Mouse (Mus musculus) midbrain, embryonic 16.5 days (tissue): ENCODE results near the gene Intu. TPM values are rescaled to one million over a fixed set of nuclear protein-coding genes. Genes with fewer than 3 reads are reported as not detected.

ENCODE experiments used
- ATAC-seq: fragments of 200-750 bp; cut with Nextera tagmentation; 2 replicates; pipeline ENCODE4 v1.8.0; 2017; ENCODE audit warnings: moderate TSS enrichment
- H3K27ac ChIP-seq: fragments of 300-500 bp; sonication (generic); 2 replicates; pipeline ENCODE4 v1.5.1; 2014; ENCODE audit warnings: mild to moderate bottlenecking, low read length, mixed read lengths
- H3K27me3 ChIP-seq: fragments of 300-500 bp; sonication (generic); 2 replicates; pipeline ENCODE4 v1.6.1; 2014; ENCODE audit warnings: low read depth, low read length, mixed read lengths; ENCODE audit not compliant: control insufficient read depth, insufficient read depth
- H3K36me3 ChIP-seq: fragments of 300-500 bp; sonication (generic); 2 replicates; pipeline ENCODE4 v1.6.1; 2014; ENCODE audit warnings: mild to moderate bottlenecking, low read length, moderate library complexity, mixed read lengths; ENCODE audit not compliant: control insufficient read depth, insufficient read depth
- H3K4me1 ChIP-seq: fragments of 300-500 bp; sonication (generic); 2 replicates; pipeline ENCODE4 v1.6.1; 2014; ENCODE audit warnings: mild to moderate bottlenecking, low read length, mixed read lengths; ENCODE audit not compliant: control insufficient read depth, insufficient read depth
- H3K4me2 ChIP-seq: fragments of 300-500 bp; sonication (generic); 2 replicates; pipeline ENCODE4 v1.6.1; 2014; ENCODE audit warnings: mild to moderate bottlenecking, low read length, mixed read lengths
- H3K4me3 ChIP-seq: fragments of 300-500 bp; sonication (generic); 2 replicates; pipeline ENCODE4 v1.5.1; 2014; ENCODE audit warnings: low read depth, mild to moderate bottlenecking, low read length, moderate library complexity, mixed read lengths
- H3K9ac ChIP-seq: fragments of 300-500 bp; sonication (generic); 2 replicates; pipeline ENCODE4 v1.6.1; 2014; ENCODE audit warnings: low read depth, low read length, mixed read lengths
- H3K9me3 ChIP-seq: fragments of 300-500 bp; sonication (generic); replicated peaks from 2 replicates; pipeline ENCODE4 v1.6.1; 2014; ENCODE audit warnings: mild to moderate bottlenecking, low read length, mixed read lengths; ENCODE audit not compliant: control insufficient read depth, poor library complexity, severe bottlenecking
- WGBS: fragments of 180-500 bp; shearing (Covaris S2); extraction: QIAGEN DNeasy Blood & Tissue Kit; methylation state at CpG from one replicate; pipeline ENCODE4 v1.1.7; 2014; 5-methylcytosine and 5-hydroxymethylcytosine counted together
- polyA plus RNA-seq: library from polyadenylated mRNA; unstranded; fragments of >200 nt; fragmentation: Nextera tagmentation; extraction: Ambion mirVana; gene quantifications from 2 replicates; pipeline ENCODE4 v1.2.1, GENCODE M21; 2015

The Intu gene
- polyA plus RNA-seq, 1 experiment from 2014 or later, result 3.2 TPM

GRCm38 (mm10) chr3:40686836-40687235 lies 155.8 kb downstream of the Intu start:
- Histone ChIP-seq H3K9ac (no peak overlapping the region), H3K36me3 (peaks cover 2% of the 10 kb centered on the region; the same call in 1 of the 2 replicates), H3K9me3 (no peaks in the 10 kb centered on the region), H3K4me2 (no peak overlapping the region), H3K27me3 (no peaks in the 10 kb centered on the region), H3K27ac (no peak overlapping the region), H3K4me1 (peaks cover 12% of the 10 kb centered on the region), H3K4me3 (no peak overlapping the region)
- ATAC-seq, result peak; percentile 76
- 9% methylated on average over 9 of the region's 9 CpGs for WGBS

GRCm38 (mm10) chr3:40687588-40687987 lies 156.5 kb downstream of the Intu start:
- Histone ChIP-seq H3K4me2 (no peak overlapping the region), H3K9ac (no peak overlapping the region), H3K4me1 (peaks cover 10% of the 10 kb centered on the region), H3K36me3 (peaks cover 2% of the 10 kb centered on the region; the same call in 1 of the 2 replicates), H3K27me3 (no peaks in the 10 kb centered on the region), H3K4me3 (no peak overlapping the region), H3K27ac (no peak overlapping the region), H3K9me3 (no peaks in the 10 kb centered on the region)
- no peak for ATAC-seq
- 35% methylated on average over 3 of the region's 3 CpGs for WGBS

- 64% methylated on average over 6 of the region's 6 CpGs for WGBS
- H3K4me3 ChIP-seq, result no peak overlapping the region
- peaks cover 6% of the 10 kb centered on the region for H3K4me1 ChIP-seq
- no peak overlapping the region for H3K27ac ChIP-seq
- H3K36me3 ChIP-seq, result 0 out of 2 replicates have a peak, but pooled peaks cover 3% of the 10 kb centered on the region
- no peak overlapping the region for H3K9ac ChIP-seq
- H3K4me2 ChIP-seq, result no peak overlapping the region
- H3K9me3 ChIP-seq, result no peaks in the 10 kb centered on the region
- H3K27me3 ChIP-seq, result no peaks in the 10 kb centered on the region
- ATAC-seq, result no peak
Observed at GRCm38 (mm10) chr3:40691566-40691965, 160.5 kb downstream of the Intu start.

- H3K4me3 ChIP-seq, result no peak overlapping the region
- H3K4me1 ChIP-seq, result no peaks in the 10 kb centered on the region
- H3K4me2 ChIP-seq, result no peak overlapping the region
- H3K36me3 ChIP-seq, result 0 out of 2 replicates have a peak, but pooled peaks cover 3% of the 10 kb centered on the region
- H3K9me3 ChIP-seq, result no peaks in the 10 kb centered on the region
- 79% methylated on average over 10 of the region's 10 CpGs for WGBS
- H3K9ac ChIP-seq, result no peak overlapping the region
- no peaks in the 10 kb centered on the region for H3K27me3 ChIP-seq
- no peak for ATAC-seq
- no peak overlapping the region for H3K27ac ChIP-seq
Observed at GRCm38 (mm10) chr3:40693435-40693834, 162.3 kb downstream of the Intu start.

- 92% methylated on average over 7 of the region's 7 CpGs for WGBS
- no peaks in the 10 kb centered on the region for H3K9me3 ChIP-seq
Observed at GRCm38 (mm10) chr3:40693960-40694359, 162.9 kb downstream of the Intu start.

GRCm38 (mm10) chr3:40694438-40694837 lies 163.4 kb downstream of the Intu start:
- H3K4me2 ChIP-seq, result no peak overlapping the region
- 58% methylated on average over 2 of the region's 2 CpGs for WGBS
- no peak for ATAC-seq
- no peak overlapping the region for H3K27ac ChIP-seq
- H3K4me1 ChIP-seq, result no peaks in the 10 kb centered on the region
- no peaks in the 10 kb centered on the region for H3K27me3 ChIP-seq
- no peaks in the 10 kb centered on the region for H3K9me3 ChIP-seq
- H3K9ac ChIP-seq, result no peak overlapping the region
- no peak overlapping the region for H3K4me3 ChIP-seq
- H3K36me3 ChIP-seq, result 0 out of 2 replicates have a peak, but pooled peaks cover 3% of the 10 kb centered on the region

More at GRCm38 (mm10) chr3:40693960-40694359, 162.9 kb downstream of the Intu start:
- no peak overlapping the region for H3K27ac ChIP-seq
- H3K27me3 ChIP-seq, result no peaks in the 10 kb centered on the region
- H3K4me1 ChIP-seq, result no peaks in the 10 kb centered on the region
- 0 out of 2 replicates have a peak, but pooled peaks cover 3% of the 10 kb centered on the region for H3K36me3 ChIP-seq
- no peak overlapping the region for H3K9ac ChIP-seq
- H3K4me2 ChIP-seq, result no peak overlapping the region
- ATAC-seq, result no peak
- no peak overlapping the region for H3K4me3 ChIP-seq

GRCm38 (mm10) chr3:40695162-40695561 lies 164.1 kb downstream of the Intu start:
- ATAC-seq, result no peak
- Histone ChIP-seq H3K4me1 (no peaks in the 10 kb centered on the region), H3K27me3 (no peaks in the 10 kb centered on the region), H3K9ac (no peak overlapping the region), H3K4me3 (no peak overlapping the region), H3K4me2 (no peak overlapping the region), H3K9me3 (no peaks in the 10 kb centered on the region), H3K36me3 (0 out of 2 replicates have a peak, but pooled peaks cover 3% of the 10 kb centered on the region), H3K27ac (no peak overlapping the region)
- 98% methylated on average over 2 of the region's 2 CpGs for WGBS

- H3K36me3 ChIP-seq, result peaks cover 5% of the 10 kb centered on the region; the same call in 1 of the 2 replicates
- H3K9ac ChIP-seq, result no peak overlapping the region
- no peaks in the 10 kb centered on the region for H3K27me3 ChIP-seq
- H3K4me2 ChIP-seq, result no peak overlapping the region
- no peak overlapping the region for H3K4me3 ChIP-seq
- 91% methylated on average over 3 of the region's 3 CpGs for WGBS
- H3K4me1 ChIP-seq, result no peaks in the 10 kb centered on the region
- H3K27ac ChIP-seq, result no peak overlapping the region
- no peaks in the 10 kb centered on the region for H3K9me3 ChIP-seq
- ATAC-seq, result no peak
Observed at GRCm38 (mm10) chr3:40698834-40699233, 167.7 kb downstream of the Intu start.

GRCm38 (mm10) chr3:40704816-40705430 lies 173.8 kb downstream of the Intu start:
- WGBS, result 90% methylated on average over 5 of the region's 5 CpGs

More at GRCm38 (mm10) chr3:40704816-40705430, 173.8 kb downstream of the Intu start:
- ATAC-seq, result no peak
- Histone ChIP-seq H3K27ac (no peak overlapping the region), H3K27me3 (no peaks in the 10 kb centered on the region), H3K4me1 (no peaks in the 10 kb centered on the region), H3K4me3 (no peak overlapping the region), H3K36me3 (peaks cover 2% of the 10 kb centered on the region; the same call in 1 of the 2 replicates), H3K9me3 (no peaks in the 10 kb centered on the region), H3K4me2 (no peak overlapping the region), H3K9ac (no peak overlapping the region)
